Mouse (Mus musculus) kidney, adult 8-10 months (tissue): ENCODE measurements around the gene Prkcsh.

Experiments
- DNase-seq, 2 experiments: peaks; one replicate each; pipeline ENCODE4 v3.0.0; 2022

Prkcsh gene

DNA sequence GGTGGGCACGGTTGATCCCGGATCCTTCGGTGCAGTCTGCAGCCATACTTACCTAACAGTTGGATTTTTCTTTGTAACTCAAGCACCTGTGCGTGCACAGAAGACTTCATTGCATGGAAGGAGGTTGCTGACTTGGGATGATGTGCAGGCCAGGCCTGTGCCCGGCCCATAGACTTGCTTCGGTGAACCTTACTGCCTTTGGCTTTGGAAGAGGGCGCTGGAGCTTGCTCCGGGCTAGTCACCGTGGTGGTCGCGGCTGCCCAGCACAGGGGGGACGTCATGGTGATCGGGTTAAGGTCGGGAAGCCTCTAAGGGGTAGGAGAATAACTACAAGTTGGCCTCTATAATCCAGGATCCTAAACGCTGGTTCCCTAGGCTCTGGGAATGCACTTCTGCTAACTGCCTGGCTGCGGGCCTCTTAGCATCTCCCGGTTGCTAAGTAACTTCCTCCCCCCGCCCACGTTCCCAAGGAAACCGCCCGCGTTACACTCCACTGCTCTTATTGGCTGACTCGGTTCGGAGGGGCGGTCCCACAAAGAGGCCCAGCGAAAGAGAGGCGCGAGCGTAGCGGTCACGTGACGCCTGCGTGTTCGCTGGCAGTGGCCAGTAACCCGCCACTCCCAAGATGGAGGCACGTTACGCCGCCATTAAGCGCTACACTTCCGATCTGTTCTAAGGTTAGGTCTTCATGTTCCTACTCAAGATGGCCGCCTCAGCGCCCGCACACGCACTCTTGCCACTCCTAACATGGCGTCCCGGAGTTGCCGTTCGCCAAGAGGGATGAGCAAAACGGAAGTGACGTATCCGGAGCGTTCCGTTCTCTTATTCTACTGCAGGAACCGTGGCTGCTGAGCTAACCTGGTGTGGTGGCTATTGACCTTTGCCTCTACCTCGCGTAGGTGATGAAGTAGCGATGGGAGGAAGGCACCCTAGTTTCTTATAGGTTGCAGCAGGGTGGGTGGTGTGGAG lies at the start of gene Prkcsh, which contains the start of gene Ccdc151:
Gene Prkcsh (plus strand): TSS at position 613 of the 969 bp plus-strand sequence.
Gene Ccdc151 (minus strand): TSS at position 441 of the 969 bp plus-strand sequence.
- DNase-seq, result peak; percentile 100

DNA sequence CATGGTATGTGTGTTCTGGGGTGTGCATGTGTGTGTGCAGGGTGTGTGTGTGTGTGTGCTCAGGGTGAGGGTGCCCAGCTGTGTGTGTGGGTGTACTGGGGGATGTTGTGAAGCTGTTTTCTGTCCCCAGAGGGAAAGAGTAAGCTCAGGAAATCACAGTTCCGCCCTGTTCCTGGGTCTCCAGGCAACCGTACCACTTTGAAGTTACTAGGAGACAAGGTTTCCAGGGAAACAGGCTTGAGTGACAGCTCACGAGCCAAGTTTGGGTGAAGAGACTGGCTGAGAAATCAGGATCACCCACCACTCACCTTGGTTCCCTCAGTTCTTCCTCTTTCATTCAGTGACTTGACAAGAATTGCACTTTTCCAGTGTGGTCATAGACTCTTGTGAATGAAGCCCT lies 49.0 kb upstream of the Prkcsh start:
- no peak for DNase-seq

- no peak for DNase-seq
Observed at GRCm38 (mm10) chr9:21954635-21955034, 48.0 kb upstream of the Prkcsh start.

GRCm38 (mm10) chr9:21955225-21955569 lies 47.4 kb upstream of the Prkcsh start:
- DNase-seq, result no peak

DNA sequence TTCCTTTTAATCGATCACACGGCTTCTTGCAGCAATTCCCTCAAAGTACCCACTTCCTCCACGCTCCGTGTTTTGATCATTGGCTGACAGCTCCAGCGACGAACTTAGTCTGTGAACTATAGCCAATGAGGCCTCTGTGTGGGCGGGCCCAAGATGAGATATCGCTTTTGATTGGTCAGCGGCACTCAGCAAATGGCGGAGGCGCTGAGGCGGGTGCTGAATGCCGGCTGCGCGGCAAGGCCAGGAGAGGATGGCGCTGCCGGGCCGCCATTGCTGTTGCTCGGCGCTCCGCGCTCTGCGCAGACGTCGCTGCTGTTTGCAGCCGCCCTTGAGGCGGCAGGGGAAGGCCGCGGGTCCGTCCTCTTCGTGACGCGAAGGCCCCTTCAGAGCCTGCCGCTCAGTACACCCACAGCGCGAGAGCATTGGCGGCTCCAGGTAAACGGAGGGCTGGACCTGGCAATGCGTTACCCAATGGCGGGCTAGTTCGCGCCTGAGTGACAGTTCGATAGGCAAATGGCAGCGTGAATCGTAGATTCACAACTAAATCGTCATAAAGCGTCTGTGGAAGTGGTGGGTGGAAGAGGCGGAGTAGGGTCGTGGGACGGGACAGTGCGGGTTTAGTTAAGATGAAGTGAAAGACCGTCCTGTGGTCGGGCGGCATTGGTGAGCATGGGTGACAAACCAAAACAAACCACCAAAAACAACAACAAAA lies 46.9 kb upstream of the Prkcsh start, which contains the start of gene Swsap1:
Gene Swsap1 (plus strand): TSS at position 186 of the 712 bp plus-strand sequence.
- peak; percentile 99 to 100 for DNase-seq

GRCm38 (mm10) chr9:21958372-21958771 lies 44.2 kb upstream of the Prkcsh start:
- no peak for DNase-seq

DNA sequence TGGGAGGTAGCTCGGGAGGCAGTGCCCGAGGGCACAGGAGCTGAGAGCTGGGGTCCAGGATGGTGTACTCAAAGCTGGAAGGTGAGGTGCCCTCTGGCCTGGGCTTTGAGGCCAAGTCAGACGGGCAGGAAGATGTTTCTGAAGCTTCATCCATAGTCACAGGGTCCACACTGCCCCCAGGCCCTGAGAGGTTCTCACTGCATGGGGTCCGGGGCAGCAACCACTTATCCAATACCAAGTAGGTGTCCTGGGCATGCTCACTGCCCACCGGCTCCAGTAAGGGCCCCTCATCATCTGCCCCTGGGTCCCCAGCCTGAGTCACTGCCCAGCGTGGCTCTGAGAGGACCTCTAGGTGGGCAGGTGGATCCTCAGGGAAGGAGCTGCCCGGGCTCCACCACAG lies 43.4 kb upstream of the Prkcsh start:
- DNase-seq, result no peak

- DNase-seq, result peak in 1 of 2 experiments; percentile 55
Observed at GRCm38 (mm10) chr9:21960135-21960534, 42.5 kb upstream of the Prkcsh start.

GRCm38 (mm10) chr9:21960558-21961208 lies 41.9 kb upstream of the Prkcsh start:
- DNase-seq, result peak; percentile 33 to 53

DNA sequence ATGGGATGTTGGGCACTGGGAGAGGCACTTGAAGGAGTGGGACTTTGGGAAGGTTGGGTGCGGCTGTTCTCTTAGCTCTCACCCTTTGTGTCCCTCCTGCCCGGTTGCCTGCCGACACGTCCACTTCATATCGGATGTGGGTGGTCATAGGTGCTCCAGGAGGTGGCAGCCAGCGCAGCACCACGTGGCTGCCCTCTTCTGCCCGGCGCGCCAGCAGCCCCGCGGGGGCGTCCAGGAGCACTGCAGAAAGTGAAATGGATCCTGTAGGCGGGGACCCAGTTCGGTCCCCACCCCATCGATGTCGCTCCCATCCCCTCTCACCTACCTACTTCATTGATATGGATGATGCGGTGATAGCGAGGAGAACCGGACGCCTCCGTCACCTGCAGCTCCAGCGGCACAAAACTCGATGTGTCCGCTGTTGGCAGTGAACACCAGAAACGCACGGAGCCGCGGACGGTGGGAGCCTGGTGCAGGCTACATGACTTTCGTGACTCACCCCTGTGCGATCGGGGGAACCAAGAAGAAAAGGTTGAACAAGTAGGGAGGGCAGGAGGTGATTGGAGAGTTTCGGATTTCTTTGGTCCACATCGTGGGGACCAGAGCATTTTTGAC lies 41.1 kb upstream of the Prkcsh start:
- DNase-seq, result no peak

DNA sequence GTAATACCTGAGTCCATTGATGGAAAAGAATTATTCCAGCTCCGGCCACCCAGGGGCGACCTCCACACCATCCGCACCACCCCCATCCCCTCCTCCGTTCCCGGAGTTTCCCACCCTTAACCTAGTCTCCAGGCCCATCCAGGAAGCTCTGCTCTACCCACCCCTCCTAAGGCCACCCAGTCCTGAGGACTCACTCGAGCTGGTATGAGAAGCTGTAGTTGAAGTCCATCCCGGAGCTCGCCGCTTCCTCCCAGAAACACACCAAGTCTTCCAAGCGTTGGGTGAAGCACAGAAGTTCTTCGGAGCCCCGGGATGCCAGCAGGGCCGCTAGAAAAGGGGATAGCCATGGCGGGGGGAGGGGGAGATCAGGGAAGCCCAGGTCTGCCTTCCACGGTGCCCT lies 40.6 kb upstream of the Prkcsh start:
- no peak for DNase-seq

DNA sequence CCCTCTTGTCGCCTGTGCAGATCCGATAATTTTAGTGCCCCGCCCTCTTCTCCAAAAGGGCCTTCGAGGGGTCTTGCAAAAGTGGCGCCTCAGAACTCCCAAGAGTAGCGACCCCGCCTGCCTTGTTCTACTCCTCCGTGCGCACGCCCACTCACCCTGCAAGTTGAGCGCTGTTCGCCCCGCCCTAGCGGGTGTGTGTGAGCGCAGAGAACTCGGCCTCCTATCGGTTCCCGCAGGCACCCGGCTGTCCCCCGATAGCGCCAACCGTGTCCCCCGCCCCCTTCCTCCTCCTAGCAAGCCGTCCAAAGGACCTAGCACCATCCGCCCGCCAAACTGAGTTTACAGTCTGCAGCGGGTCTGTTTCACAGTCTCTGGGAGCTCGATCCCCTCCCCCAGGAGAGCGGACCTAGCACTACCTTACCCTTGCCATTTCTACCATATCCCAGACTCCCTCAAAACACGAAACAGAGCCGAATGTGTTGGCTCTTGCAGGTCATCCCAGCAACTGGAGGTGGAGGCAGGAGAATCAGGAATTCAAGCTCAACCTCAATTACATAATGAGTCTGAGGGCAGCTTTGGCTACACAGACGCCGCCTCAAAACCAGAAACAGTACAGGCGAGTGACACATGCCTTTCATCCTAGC lies 40.1 kb upstream of the Prkcsh start:
- peak; percentile 49 to 54 for DNase-seq

- DNase-seq, result no peak
Observed at GRCm38 (mm10) chr9:21963417-21963816, 39.2 kb upstream of the Prkcsh start, which contains the start of gene Epor. TSS of gene Epor (minus strand) at chr9:21963506.

DNA sequence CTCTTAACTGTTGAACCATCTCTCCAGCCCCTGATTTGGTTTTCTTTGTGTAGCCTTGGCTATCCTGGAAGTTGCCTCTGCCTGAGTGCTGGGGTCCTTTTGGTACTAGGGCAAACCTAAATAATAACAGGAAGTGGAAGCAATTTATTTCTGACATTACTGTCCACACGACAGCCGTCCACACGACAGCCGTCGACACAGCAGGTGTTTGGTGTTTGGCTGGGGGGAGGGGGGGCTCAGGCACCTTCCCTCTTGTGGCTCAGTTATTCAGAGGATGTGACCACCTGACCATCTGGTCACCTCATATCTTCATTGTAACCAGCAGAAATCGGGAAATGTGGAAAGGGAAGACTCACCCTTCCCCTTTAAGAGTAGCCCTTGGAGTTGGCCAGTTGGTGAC lies 33.7 kb upstream of the Prkcsh start:
- DNase-seq, result no peak

DNA sequence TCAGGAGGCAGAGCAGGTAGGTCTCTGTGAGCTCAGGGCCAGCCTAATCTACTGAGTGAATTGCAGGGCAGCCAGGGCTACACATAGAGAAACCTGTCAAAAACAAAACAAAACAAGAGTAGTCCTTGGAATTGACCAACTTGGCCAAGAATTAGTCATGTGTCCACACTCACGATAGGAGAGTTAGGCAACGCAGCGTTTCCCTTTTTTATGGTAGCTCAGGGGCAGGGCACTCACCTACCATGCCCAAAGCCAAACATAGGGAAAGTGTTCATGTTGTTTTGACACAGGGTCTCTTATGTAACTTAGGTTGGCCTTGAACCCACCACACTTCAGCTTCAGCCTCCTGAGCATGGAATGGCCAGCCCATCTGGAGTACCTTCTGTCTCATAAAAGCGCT lies 33.3 kb upstream of the Prkcsh start:
- DNase-seq, result no peak

DNA sequence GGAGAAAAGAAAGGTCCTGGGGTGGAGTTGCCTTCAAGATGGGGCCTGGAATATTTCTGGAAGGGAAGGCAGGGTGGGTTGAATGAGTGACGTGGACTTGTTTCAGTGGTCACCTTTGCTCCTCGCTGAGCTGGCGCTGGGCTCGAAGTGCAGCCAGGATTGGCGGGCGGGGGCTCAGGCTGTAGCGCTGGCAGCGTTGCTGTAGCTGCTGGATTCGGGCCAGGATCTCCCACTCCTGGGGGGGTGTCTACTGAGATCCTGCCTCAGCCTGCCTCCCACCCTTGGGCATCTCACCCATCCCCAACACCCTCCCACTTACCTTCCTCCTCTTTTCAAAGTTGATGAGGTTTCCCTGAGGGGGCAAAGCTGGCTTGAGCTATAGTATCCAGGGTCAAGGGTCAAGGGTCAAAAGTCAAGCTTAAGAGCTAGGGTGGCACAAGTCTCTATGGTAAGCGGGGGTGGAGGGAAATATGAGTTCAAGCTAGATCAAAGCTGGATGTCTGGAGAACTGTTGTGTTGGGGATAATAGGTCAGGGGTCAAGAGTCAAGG lies 25.9 kb upstream of the Prkcsh start:
- no peak for DNase-seq

GRCm38 (mm10) chr9:21977331-21977730 lies 25.3 kb upstream of the Prkcsh start:
- DNase-seq, result no peak

GRCm38 (mm10) chr9:21977972-21978371 lies 24.6 kb upstream of the Prkcsh start:
- DNase-seq, result peak in 1 of 2 experiments; percentile 49

DNA sequence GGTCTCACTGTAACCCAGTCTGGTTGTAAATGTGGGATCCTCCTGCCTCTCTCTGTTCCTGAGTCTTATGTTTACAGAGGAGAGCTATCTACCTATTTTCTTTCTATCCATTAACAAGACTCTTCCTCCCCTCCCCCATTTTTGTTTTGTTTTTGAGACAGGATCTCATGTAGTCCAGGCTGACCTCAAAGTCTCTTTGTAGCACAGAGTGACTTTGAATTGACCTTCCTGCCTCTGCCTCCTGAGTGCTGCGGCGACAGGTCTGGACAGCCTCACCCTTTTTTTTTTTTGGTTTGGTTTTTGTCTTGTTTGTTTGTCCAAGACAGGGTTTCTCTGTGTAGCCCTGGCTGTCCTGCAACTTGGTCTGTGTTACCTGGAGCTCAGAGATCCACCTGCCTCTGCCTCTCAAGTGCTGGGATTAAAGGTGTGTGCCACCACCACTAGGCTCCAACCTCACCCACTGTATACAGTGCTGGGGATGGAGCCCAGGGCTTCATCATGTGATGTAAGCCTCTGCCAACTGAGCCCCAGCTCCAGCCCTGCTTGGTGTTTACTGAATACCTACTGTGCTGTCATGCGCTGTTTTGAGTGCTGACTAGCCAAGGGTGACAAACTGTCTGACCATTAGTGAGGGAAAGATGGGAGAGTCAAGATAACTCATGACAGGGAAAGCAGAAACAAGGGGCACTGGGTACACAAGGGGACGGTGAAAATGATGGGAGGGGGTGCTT lies 24.0 kb upstream of the Prkcsh start:
- DNase-seq, result peak; percentile 46 to 57

DNA sequence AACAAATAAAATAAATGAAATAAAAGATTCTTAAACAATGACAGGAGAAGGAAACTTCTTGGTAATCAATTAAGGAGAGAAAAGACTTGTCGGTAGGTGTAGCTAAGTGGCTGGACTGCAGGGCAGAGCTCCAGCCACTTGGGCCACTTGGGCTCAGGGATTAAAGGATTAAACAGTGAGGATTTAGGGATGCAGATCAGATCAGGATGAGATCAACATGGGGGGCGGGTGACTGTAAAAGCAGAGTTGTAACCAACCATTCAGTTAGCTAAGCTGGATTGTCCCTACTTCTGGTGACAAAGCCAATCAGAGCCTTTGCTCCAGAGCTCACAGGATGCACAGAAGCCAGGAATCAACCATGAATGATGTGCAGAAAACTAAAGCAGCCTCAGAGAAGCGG lies 18.7 kb upstream of the Prkcsh start:
- DNase-seq, result no peak
